Comparison of ENCODE assay signal across 9 mouse cellular contexts in genomic region chr13:43991774-43992173, GRCm38 (mm10).
DNase-seq lines count a peak whose midpoint lies in the region; ATAC-seq and TF ChIP-seq lines count a peak whose summit lies in the region.
"Had no signal": no experiment of that assay in that cellular context is flagged by ENCODE, and none has a peak within 500 bp of the region (broad histone marks: within the 10 kb centered on the region; RNA-seq: fewer than 3 reads in every experiment).

No protein-coding gene starts in this region.

- TF ChIP-seq EP300 in heart, adult 2 months (IDR thresholded peaks at IDR 0.05; ENCODE audit: insufficient read depth, low read depth, low read length): 0 out of 2 replicates have a peak, but pooled peaks have one; percentile 15

- DNase-seq in cerebellum, adult 11-12 months: peak; percentile 24
- no peak for DNase-seq in cerebellum, adult 9-11 months
- no peak for DNase-seq in midbrain, embryonic 10.5 days (ENCODE audit: low spot score)
- DNase-seq in heart, adult 2 months: peak; percentile 61 to 79
- peak; percentile 89 to 90 for DNase-seq in kidney, postnatal 25 days
- peak; percentile 32 for DNase-seq in ovary, adult 18-20 months (ENCODE audit: low spot score)
- no peak for DNase-seq in thymus, adult 18-20 months

- WGBS in midbrain, embryonic 15.5 days: 42% methylated on average over 5 of the region's 5 CpGs
- WGBS in midbrain, embryonic 10.5 days: 75% methylated on average over 5 of the region's 5 CpGs
- 16% methylated on average over 5 of the region's 5 CpGs for WGBS in heart, adult 2 months

- no peak overlapping the region for H3K4me3 ChIP-seq in midbrain, embryonic 15.5 days
- H3K4me3 ChIP-seq in midbrain, embryonic 10.5 days: no peak overlapping the region
- no peak overlapping the region for H3K4me3 ChIP-seq in heart, adult 2 months
- H3K4me3 ChIP-seq: layer of hippocampus, adult 2 months had no signal

- 0 out of 2 replicates have a peak overlapping the region, but pooled peaks have one; percentile 10 for H3K27ac ChIP-seq in midbrain, embryonic 15.5 days
- H3K27ac ChIP-seq in midbrain, embryonic 10.5 days (replicated peaks): no peak overlapping the region
- peak overlapping the region; percentile 64 for H3K27ac ChIP-seq in heart, adult 2 months

- H3K79me2 ChIP-seq in heart, adult 2 months (replicated peaks; ENCODE audit: control insufficient read depth, insufficient read depth, low read length): no peaks in the 10 kb centered on the region

- no peaks in the 10 kb centered on the region for H3K9me3 ChIP-seq in midbrain, embryonic 15.5 days
- no peaks in the 10 kb centered on the region for H3K9me3 ChIP-seq in midbrain, embryonic 10.5 days (replicated peaks)

- peaks cover 18% of the 10 kb centered on the region for H3K4me1 ChIP-seq in midbrain, embryonic 15.5 days
- peaks cover 15% of the 10 kb centered on the region for H3K4me1 ChIP-seq in midbrain, embryonic 10.5 days
- peaks cover 7% of the 10 kb centered on the region for H3K4me1 ChIP-seq in heart, adult 2 months (ENCODE audit: control insufficient read depth, insufficient read depth, low read length)

- no peaks in the 10 kb centered on the region for H3K27me3 ChIP-seq in midbrain, embryonic 15.5 days (replicated peaks)
- H3K27me3 ChIP-seq in midbrain, embryonic 10.5 days (ENCODE audit: low read depth, poor library complexity, severe bottlenecking): peaks cover 24% of the 10 kb centered on the region
- H3K27me3 ChIP-seq in heart, adult 2 months (ENCODE audit: control insufficient read depth, insufficient read depth, low read length): no peaks in the 10 kb centered on the region

- TF ChIP-seq POLR2A in heart, adult 2 months (IDR thresholded peaks at IDR 0.05; ENCODE audit: insufficient read depth, low read depth, low read length): no peak

- no peak overlapping the region for H3K4me2 ChIP-seq in midbrain, embryonic 15.5 days

- TF ChIP-seq CTCF in heart, adult 2 months (IDR thresholded peaks at IDR 0.05): no peak

- H3K36me3 ChIP-seq in midbrain, embryonic 15.5 days (replicated peaks): no peaks in the 10 kb centered on the region
- no peaks in the 10 kb centered on the region for H3K36me3 ChIP-seq in midbrain, embryonic 10.5 days
- H3K36me3 ChIP-seq in heart, adult 2 months (ENCODE audit: control insufficient read depth, insufficient read depth, low read length): no peaks in the 10 kb centered on the region

- H3K9ac ChIP-seq in midbrain, embryonic 15.5 days: no peak overlapping the region
- no peak overlapping the region for H3K9ac ChIP-seq in heart, adult 2 months (ENCODE audit: low read depth, low read length)

- ATAC-seq in midbrain, embryonic 15.5 days (replicated peaks): no peak

- intact Hi-C loops in heart, adult 2 months (cut with DNase I): loop anchor here (5.0 kb wide), 3 partner anchors 56 to 236 kb away; no protein-coding TSS in a partner anchor

Comparison
In these comparisons a context has a peak if more than half of its experiments do, and no peak if none do; other contexts are left out.
1. DNase-seq: peak in cerebellum, adult 11-12 months (single experiment), heart, adult 2 months (2 of 2), kidney, postnatal 25 days (2 of 2) and ovary, adult 18-20 months (single experiment); none in cerebellum, adult 9-11 months (single experiment), midbrain, embryonic 10.5 days (single experiment) and thymus, adult 18-20 months (0 of 2).